8 mouse cellular contexts compared by ENCODE assay signal in the genomic region with DNA sequence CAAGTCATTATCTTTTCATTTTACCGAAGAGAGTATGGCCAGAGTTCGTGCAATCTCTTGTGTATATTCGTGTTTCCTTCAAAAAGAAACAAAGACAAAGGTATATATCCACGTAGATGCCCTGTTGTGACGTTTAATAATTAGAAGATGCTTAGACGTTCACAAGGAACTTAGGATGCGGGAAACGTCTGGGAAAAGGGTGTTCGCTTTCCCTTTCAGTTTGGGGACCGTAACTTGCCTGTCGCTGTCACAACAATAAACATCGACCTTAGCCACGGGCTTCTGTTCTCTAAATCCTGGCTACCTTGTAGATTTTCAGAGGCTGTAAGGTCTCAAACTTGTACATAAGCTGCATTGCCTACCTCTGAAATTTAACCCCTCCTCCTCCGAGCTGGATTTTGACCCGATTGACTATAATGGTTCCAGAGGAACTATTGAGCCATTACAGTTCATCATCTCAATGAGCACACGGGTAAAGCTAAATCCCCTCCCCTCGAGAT. TPM values are rescaled to one million over a fixed set of nuclear protein-coding genes. Genes with fewer than 3 reads are reported as not detected.
DNase-seq lines count a peak whose midpoint lies in the region; ATAC-seq lines count a peak whose summit lies in the region.

No protein-coding gene starts in this region.

- H3K36me3 ChIP-seq in kidney, embryonic 16.5 days (ENCODE audit: insufficient read depth, low read length): no peaks in the 10 kb centered on the region
- H3K36me3 ChIP-seq in forebrain, embryonic 13.5 days (ENCODE audit: poor library complexity, severe bottlenecking): no peaks in the 10 kb centered on the region
- no peaks in the 10 kb centered on the region for H3K36me3 ChIP-seq in limb, embryonic 11.5 days (ENCODE audit: control insufficient read depth, insufficient read depth, low read length)
- no peaks in the 10 kb centered on the region for H3K36me3 ChIP-seq in neural tube, embryonic 14.5 days (ENCODE audit: control insufficient read depth, insufficient read depth, low read length)

- H3K27me3 ChIP-seq in kidney, embryonic 16.5 days (ENCODE audit: insufficient read depth, low read length): peaks cover 53% of the 10 kb centered on the region
- peaks cover 75% of the 10 kb centered on the region for H3K27me3 ChIP-seq in forebrain, embryonic 13.5 days
- H3K27me3 ChIP-seq in limb, embryonic 11.5 days (ENCODE audit: control insufficient read depth, insufficient read depth, low read length): peaks cover 19% of the 10 kb centered on the region
- peaks cover 43% of the 10 kb centered on the region for H3K27me3 ChIP-seq in neural tube, embryonic 14.5 days (ENCODE audit: control insufficient read depth, insufficient read depth, low read length)

- peak overlapping the region; percentile 55 for H3K4me3 ChIP-seq in kidney, embryonic 16.5 days (ENCODE audit: low read length)
- peak overlapping the region; percentile 30 for H3K4me3 ChIP-seq in forebrain, embryonic 13.5 days
- H3K4me3 ChIP-seq in limb, embryonic 11.5 days (ENCODE audit: low read depth, low read length): peak overlapping the region; percentile 25
- peak overlapping the region; percentile 20 for H3K4me3 ChIP-seq in neural tube, embryonic 14.5 days (ENCODE audit: low read depth, low read length)

- H3K4me1 ChIP-seq in kidney, embryonic 16.5 days (ENCODE audit: insufficient read depth, low read length): peaks cover 22% of the 10 kb centered on the region
- H3K4me1 ChIP-seq in forebrain, embryonic 13.5 days: peaks cover 18% of the 10 kb centered on the region; the same call in 1 of the 2 replicates
- H3K4me1 ChIP-seq in limb, embryonic 11.5 days (ENCODE audit: control insufficient read depth, insufficient read depth, low read length): peaks cover 2% of the 10 kb centered on the region; the same call in 1 of the 2 replicates
- peaks cover 6% of the 10 kb centered on the region; the same call in 1 of the 2 replicates for H3K4me1 ChIP-seq in neural tube, embryonic 14.5 days (ENCODE audit: control insufficient read depth, insufficient read depth, low read length)

- DNase-seq in kidney, postnatal 14 days: no peak
- DNase-seq in limb, embryonic 11.5 days (ENCODE audit: low spot score): peak; percentile 30
- no peak for DNase-seq in c-Kit-positive CD71-positive TER-119-positive erythroid progenitor cells, embryonic 14.5 days (ENCODE audit: low spot score)
- no peak for DNase-seq in thymus, postnatal 14 days

- under 1% methylated on average over 17 of the region's 17 CpGs for WGBS in kidney, embryonic 16.5 days
- under 1% methylated on average over 17 of the region's 17 CpGs for WGBS in forebrain, embryonic 13.5 days
- WGBS in limb, embryonic 11.5 days: under 1% methylated on average over 17 of the region's 17 CpGs
- under 1% methylated on average over 17 of the region's 17 CpGs for WGBS in neural tube, embryonic 14.5 days

- ATAC-seq in kidney, embryonic 16.5 days (ENCODE audit: low FRiP score, low TSS enrichment): no peak
- no peak for ATAC-seq in forebrain, embryonic 13.5 days
- no peak for ATAC-seq in limb, embryonic 11.5 days (ENCODE audit: insufficient number of reproducible peaks, low FRiP score, low TSS enrichment, low read depth)
- ATAC-seq in neural tube, embryonic 14.5 days (ENCODE audit: low read depth): no peak
- no peak for ATAC-seq in granulocyte monocyte progenitor cell, adult 5-6 weeks (replicated peaks; ENCODE audit: poor library complexity, severe bottlenecking)

- peak overlapping the region; percentile 54 for H3K9ac ChIP-seq in kidney, embryonic 16.5 days (replicated peaks; ENCODE audit: low read length)
- no peak overlapping the region for H3K9ac ChIP-seq in forebrain, embryonic 13.5 days
- H3K9ac ChIP-seq in limb, embryonic 11.5 days (ENCODE audit: low read length): peak overlapping the region; percentile 27; the same call in 1 of the 2 replicates
- peak overlapping the region; percentile 11; the same call in 1 of the 2 replicates for H3K9ac ChIP-seq in neural tube, embryonic 14.5 days (replicated peaks; ENCODE audit: low read depth, low read length)

- H3K9me3 ChIP-seq in kidney, embryonic 16.5 days (ENCODE audit: low read length): no peaks in the 10 kb centered on the region
- no peaks in the 10 kb centered on the region for H3K9me3 ChIP-seq in forebrain, embryonic 13.5 days (replicated peaks)
- H3K9me3 ChIP-seq in limb, embryonic 11.5 days (ENCODE audit: control insufficient read depth, low read length): no peaks in the 10 kb centered on the region
- no peaks in the 10 kb centered on the region for H3K9me3 ChIP-seq in neural tube, embryonic 14.5 days (ENCODE audit: control insufficient read depth, low read length)

- H3K27ac ChIP-seq in kidney, embryonic 16.5 days (ENCODE audit: low read length): no peak overlapping the region
- no peak overlapping the region for H3K27ac ChIP-seq in forebrain, embryonic 13.5 days
- no peak overlapping the region for H3K27ac ChIP-seq in limb, embryonic 11.5 days (replicated peaks; ENCODE audit: low read depth, low read length)
- H3K27ac ChIP-seq in neural tube, embryonic 14.5 days (ENCODE audit: low read depth, low read length): no peak overlapping the region

- peak overlapping the region; percentile 70 for H3K4me2 ChIP-seq in kidney, embryonic 16.5 days (replicated peaks; ENCODE audit: low read depth, low read length)
- peak overlapping the region; percentile 62 for H3K4me2 ChIP-seq in forebrain, embryonic 13.5 days
- peak overlapping the region; percentile 56 for H3K4me2 ChIP-seq in limb, embryonic 11.5 days (ENCODE audit: low read depth, severe bottlenecking)
- peak overlapping the region; percentile 43 for H3K4me2 ChIP-seq in neural tube, embryonic 14.5 days (ENCODE audit: low read depth, low read length)

RNA-seq across cellular contexts. Expression of gene Osr1, which starts 0.6 kb away (rescaled TPM):
- 20.3 and 30.8 TPM in 2 replicates for polyA plus RNA-seq in kidney, embryonic 16.5 days (2015; fragmentation: Nextera tagmentation; extraction: Ambion mirVana)
- polyA plus RNA-seq in forebrain, embryonic 13.5 days (2015; fragmentation: Nextera tagmentation; extraction: Ambion mirVana): 3.6 and 3.8 TPM in 2 replicates
- polyA plus RNA-seq in limb, embryonic 11.5 days (2014; fragmentation: Nextera tagmentation; extraction: Ambion mirVana): 62.8 and 81.9 TPM in 2 replicates
- polyA plus RNA-seq in neural tube, embryonic 14.5 days (2014; fragmentation: Nextera tagmentation; extraction: Ambion mirVana): 1.9 and 14.5 TPM in 2 replicates
- total RNA-seq in granulocyte monocyte progenitor cell, adult 5-6 weeks (2014; fragmentation: Nextera tagmentation): 0.64 TPM in 1 of 2 replicates, not detected in the other
- not detected in 2 replicates for total RNA-seq in granulocyte monocyte progenitor cell, adult 5-6 weeks (2017)
